Mouse (Mus musculus) MEL (cell line): Measurements from ENCODE around the gene Polr1a. TPM values are rescaled to one million over a fixed set of nuclear protein-coding genes. Genes with fewer than 3 reads are reported as not detected.

Experiments used
- DNase-seq: peaks from one replicate; pipeline ENCODE4 v3.0.0; 2011; ENCODE audit warnings: low read depth, low spot score
- H3K27ac ChIP-seq: 2 replicates; pipeline ENCODE4 v1.5.1; 2012; ENCODE audit warnings: low read depth, mild to moderate bottlenecking, control low read depth, low read length, moderate library complexity; ENCODE audit not compliant: control insufficient read depth
- H3K27me3 ChIP-seq, 2 experiments: fragments of 150-350 bp in 1 of 2; sonication (generic) in 1 of 2; 2 replicates each; pipeline ENCODE4 v1.6.1; 2012; ENCODE audit warnings: low read length in 2 of 2, mild to moderate bottlenecking in 2 of 2, improper control_type of control experiment in 1 of 2, moderate library complexity in 1 of 2; ENCODE audit not compliant: insufficient read depth in 2 of 2, control insufficient read depth in 1 of 2
- H3K36me3 ChIP-seq, 2 experiments: 2 replicates each; pipeline ENCODE4 v1.6.1; 2012 to 2014; ENCODE audit warnings: low read length in 2 of 2, improper control_type of control experiment in 1 of 2, inconsistent platforms in 1 of 2, mild to moderate bottlenecking in 1 of 2; ENCODE audit not compliant: insufficient read depth in 2 of 2, control insufficient read depth in 1 of 2
- H3K4me1 ChIP-seq, 2 experiments: fragments of 150-350 bp in 1 of 2; sonication (generic) in 1 of 2; 2 replicates each; pipeline ENCODE4 v1.6.1; 2012; ENCODE audit warnings: low read length in 2 of 2, improper control_type of control experiment in 1 of 2, mild to moderate bottlenecking in 1 of 2; ENCODE audit not compliant: insufficient read depth in 2 of 2, control insufficient read depth in 1 of 2
- H3K4me3 ChIP-seq, 2 experiments: fragments of 150-350 bp in 1 of 2; sonication (generic) in 1 of 2; 2 replicates each; pipeline ENCODE4 v1.5.1; 2012; ENCODE audit warnings: low read depth in 2 of 2, low read length in 2 of 2, mild to moderate bottlenecking in 2 of 2, moderate library complexity in 2 of 2, control low read depth in 1 of 2, improper control_type of control experiment in 1 of 2; ENCODE audit not compliant: control insufficient read depth in 1 of 2, insufficient read depth in 1 of 2
- H3K79me2 ChIP-seq: 2 replicates; pipeline ENCODE4 v1.6.1; 2012; ENCODE audit warnings: mild to moderate bottlenecking, low read length, moderate library complexity; ENCODE audit not compliant: control insufficient read depth, poor library complexity, insufficient read depth
- H3K9ac ChIP-seq: 2 replicates; pipeline ENCODE4 v1.6.1; 2012; ENCODE audit warnings: low read depth, mild to moderate bottlenecking, control low read depth, low read length, moderate library complexity; ENCODE audit not compliant: control insufficient read depth, poor library complexity, severe bottlenecking
- H3K9me3 ChIP-seq: fragments of 150-350 bp; sonication (generic); replicated peaks from 2 replicates; pipeline ENCODE4 v1.6.1; 2012; ENCODE audit warnings: mild to moderate bottlenecking, low read length, improper control_type of control experiment, moderate library complexity; ENCODE audit not compliant: insufficient read depth
- BHLHE40 ChIP-seq: IDR thresholded peaks from 2 replicates; pipeline ENCODE4 v1.6.1; 2012; ENCODE audit warnings: low read depth, mild to moderate bottlenecking, inconsistent platforms, low read length, improper control_type of control experiment, borderline replicate concordance
- CHD2 ChIP-seq: IDR thresholded peaks from 2 replicates; pipeline ENCODE4 v1.6.1; 2011; ENCODE audit warnings: low read length, improper control_type of control experiment
- E2F4 ChIP-seq: IDR thresholded peaks from 2 replicates; pipeline ENCODE4 v1.6.1; 2011; ENCODE audit warnings: low read depth, low read length, improper control_type of control experiment, borderline replicate concordance
- ELF1 ChIP-seq: IDR thresholded peaks from 2 replicates; pipeline ENCODE4 v1.6.1; 2014; ENCODE audit warnings: low read depth, mild to moderate bottlenecking, inconsistent platforms, low read length, improper control_type of control experiment, moderate library complexity
- GATA1 ChIP-seq: IDR thresholded peaks from 2 replicates; pipeline ENCODE4 v1.6.1; 2011; ENCODE audit warnings: low read depth, low read length, improper control_type of control experiment
- HCFC1 ChIP-seq: IDR thresholded peaks from 2 replicates; pipeline ENCODE4 v1.6.1; 2012; ENCODE audit warnings: low read depth, mild to moderate bottlenecking, inconsistent platforms, low read length, improper control_type of control experiment, moderate library complexity
- MAX ChIP-seq: IDR thresholded peaks from 2 replicates; pipeline ENCODE4 v1.6.1; 2011; ENCODE audit warnings: low read length, improper control_type of control experiment
- MAZ ChIP-seq: IDR thresholded peaks from 2 replicates; pipeline ENCODE4 v1.6.1; 2012; ENCODE audit warnings: low read depth, mild to moderate bottlenecking, inconsistent platforms, low read length, improper control_type of control experiment
- MYB ChIP-seq: IDR thresholded peaks from 2 replicates; pipeline ENCODE4 v1.6.1; 2011; ENCODE audit warnings: mild to moderate bottlenecking, low read depth, low read length, improper control_type of control experiment
- MYC ChIP-seq: IDR thresholded peaks from 2 replicates; pipeline ENCODE4 v1.6.1; 2011; ENCODE audit warnings: low read depth, mild to moderate bottlenecking, low read length, improper control_type of control experiment, moderate library complexity
- NRF1 ChIP-seq: IDR thresholded peaks from 2 replicates; pipeline ENCODE4 v1.6.1; 2014; ENCODE audit warnings: low read depth, mild to moderate bottlenecking, inconsistent platforms, low read length, improper control_type of control experiment, moderate library complexity; ENCODE audit not compliant: poor library complexity, insufficient read depth, severe bottlenecking
- POLR2A ChIP-seq, 2 experiments: IDR thresholded peaks; 2 replicates each; pipeline ENCODE4 v1.6.1; 2011 to 2012; ENCODE audit warnings: low read length in 2 of 2, mild to moderate bottlenecking in 2 of 2, control low read depth in 1 of 2, improper control_type of control experiment in 1 of 2, low read depth in 1 of 2, moderate library complexity in 1 of 2; ENCODE audit not compliant: control insufficient read depth in 1 of 2, insufficient read depth in 1 of 2, poor library complexity in 1 of 2
- POLR2AphosphoS2 ChIP-seq: IDR thresholded peaks from 2 replicates; pipeline ENCODE4 v1.6.1; 2011; ENCODE audit warnings: low read length, improper control_type of control experiment
- RAD21 ChIP-seq: IDR thresholded peaks from 2 replicates; pipeline ENCODE4 v1.6.1; 2011; ENCODE audit warnings: mild to moderate bottlenecking, low read depth, low read length, improper control_type of control experiment
- TAL1 ChIP-seq: IDR thresholded peaks from 2 replicates; pipeline ENCODE4 v1.6.1; 2012; ENCODE audit warnings: mild to moderate bottlenecking, inconsistent platforms, low read length, moderate library complexity, mixed read lengths
- TCF12 ChIP-seq: IDR thresholded peaks from 2 replicates; pipeline ENCODE4 v1.6.1; 2014; ENCODE audit warnings: low read depth, mild to moderate bottlenecking, inconsistent platforms, low read length, improper control_type of control experiment, moderate library complexity
- USF1 ChIP-seq: IDR thresholded peaks from 2 replicates; pipeline ENCODE4 v1.6.1; 2014; ENCODE audit warnings: low read depth, mild to moderate bottlenecking, inconsistent platforms, low read length, improper control_type of control experiment, moderate library complexity
- USF2 ChIP-seq, 2 experiments: IDR thresholded peaks; 2 replicates each; pipeline ENCODE4 v1.6.1; 2011 to 2012; ENCODE audit warnings: improper control_type of control experiment in 2 of 2, low read length in 2 of 2, borderline replicate concordance in 1 of 2, inconsistent platforms in 1 of 2, low read depth in 1 of 2, mild to moderate bottlenecking in 1 of 2; ENCODE audit not compliant: insufficient read depth in 1 of 2
- ZC3H11A ChIP-seq: IDR thresholded peaks from 2 replicates; pipeline ENCODE4 v1.6.1; 2012; ENCODE audit warnings: low read depth, mild to moderate bottlenecking, inconsistent platforms, low read length, improper control_type of control experiment
- ZKSCAN1 ChIP-seq: IDR thresholded peaks from 2 replicates; pipeline ENCODE4 v1.6.1; 2012; ENCODE audit warnings: low read depth, mild to moderate bottlenecking, inconsistent platforms, low read length, improper control_type of control experiment, moderate library complexity
- polyA plus RNA-seq, 2 experiments: library from polyadenylated mRNA; stranded (reverse) in 1 of 2; unstranded in 1 of 2; fragments of >175 nt in 1 of 2; fragments of >200 nt in 1 of 2; gene quantifications; 2 replicates each; pipeline versions ENCODE4 v1.2.1 to v1.2.4; 2012; ENCODE audit warnings: low replicate concordance in 2 of 2, low read depth in 1 of 2; ENCODE audit not compliant: insufficient read length in 2 of 2, insufficient read depth in 1 of 2, missing spikeins in 1 of 2
- total RNA-seq: library from RNA; depleted of rRNA; stranded (reverse); fragments of 300-350 nt; gene quantifications from 2 replicates; pipeline ENCODE4 v1.2.3, GENCODE M21; 2012

Gene Polr1a
- total and polyA plus RNA-seq, 3 experiments: 68.4 to 211 (median 105) TPM

- TF ChIP-seq MAX (no peak), E2F4 (no peak), CHD2 (no peak), NRF1 (no peak), MYC (no peak), TCF12 (no peak), USF2 (IDR thresholded peaks at IDR 0.05; ENCODE audit: borderline replicate concordance in 1 of 2, insufficient read depth in 1 of 2, low read depth in 1 of 2, low read length in 2 of 2) (no peak), POLR2A (IDR thresholded peaks at IDR 0.05; ENCODE audit: control insufficient read depth in 1 of 2, insufficient read depth in 1 of 2, low read depth in 1 of 2, low read length in 2 of 2, poor library complexity in 1 of 2) (no peak), BHLHE40 (no peak), MAZ (no peak), GATA1 (no peak), MYB (no peak), TAL1 (no peak), ZC3H11A (no peak), USF1 (no peak), ELF1 (no peak)
- DNase-seq: no peak
These were observed 32.1 kb downstream of the Polr1a start for GRCm38 (mm10) chr6:71940912-71941311.

GRCm38 (mm10) chr6:71945101-71945500 is 36.2 kb downstream of the Polr1a start:
- Histone ChIP-seq H3K79me2 (no peaks in the 10 kb centered on the region), H3K27ac (no peak overlapping the region), H3K9me3 (no peaks in the 10 kb centered on the region), H3K36me3 (peaks cover 0 to 7% of the 10 kb centered on the region in 2 experiments; a peak in 2 of 4 replicates), H3K9ac (no peak overlapping the region), H3K4me1 (no peaks in the 10 kb centered on the region), H3K4me3 (no peak overlapping the region), H3K27me3 (no peaks in the 10 kb centered on the region)
- DNase-seq: no peak
- TF ChIP-seq MAZ: no peak
- no peak for TF ChIP-seq USF1
- TF ChIP-seq HCFC1: no peak
- no peak for TF ChIP-seq CHD2
- no peak for TF ChIP-seq POLR2A (IDR thresholded peaks at IDR 0.05; ENCODE audit: control insufficient read depth in 1 of 2, insufficient read depth in 1 of 2, low read depth in 1 of 2, low read length in 2 of 2, poor library complexity in 1 of 2)
- no peak for TF ChIP-seq GATA1
- no peak for TF ChIP-seq ZKSCAN1
- TF ChIP-seq MYC: no peak
- no peak for TF ChIP-seq RAD21
- no peak for TF ChIP-seq POLR2AphosphoS2

More at GRCm38 (mm10) chr6:71940912-71941311, 32.1 kb downstream of the Polr1a start:
- H3K79me2 ChIP-seq: no peaks in the 10 kb centered on the region
- peaks cover 0 to 9% of the 10 kb centered on the region in 2 experiments; a peak in 2 of 4 replicates for H3K36me3 ChIP-seq
- no peaks in the 10 kb centered on the region for H3K9me3 ChIP-seq
- no peaks in the 10 kb centered on the region for H3K4me1 ChIP-seq
- no peak overlapping the region for H3K9ac ChIP-seq
- no peaks in the 10 kb centered on the region for H3K27me3 ChIP-seq
- no peak overlapping the region for H3K27ac ChIP-seq
- H3K4me3 ChIP-seq: no peak overlapping the region
